In genomic region chr3:154594156-154594555, GRCm38 (mm10) we compare ENCODE assay signal across 16 mouse cellular contexts.
"Had no signal": no experiment of that assay in that cellular context is flagged by ENCODE, and none has a peak within 500 bp of the region (broad histone marks: within the 10 kb centered on the region; RNA-seq: fewer than 3 reads in every experiment).

No protein-coding gene starts in this region.

- H3K27me3 ChIP-seq: limb, embryonic 13.5 days; liver, embryonic 12.5 days; liver, embryonic 15.5 days; lung, embryonic 15.5 days; megakaryocyte, embryonic 14.5 days; midbrain, embryonic 13.5 days had no signal

- H3K4me2 ChIP-seq: limb, embryonic 13.5 days; liver, embryonic 12.5 days; liver, embryonic 15.5 days; lung, embryonic 15.5 days; midbrain, embryonic 13.5 days had no signal

- H3K9ac ChIP-seq: limb, embryonic 13.5 days; liver, embryonic 12.5 days; liver, embryonic 15.5 days; lung, embryonic 15.5 days; midbrain, embryonic 13.5 days had no signal

- ATAC-seq: inflammation-experienced regulatory T-cells, adult 6 months; liver, embryonic 12.5 days; midbrain, embryonic 13.5 days had no signal

- DNase-seq: liver; lung, adult 18-20 months; lung, postnatal 10 days; lung, postnatal 36 days; thymus, adult 18-20 months; thymus, postnatal 36 days had no signal

- H3K9me3 ChIP-seq: limb, embryonic 10.5 days; limb, embryonic 13.5 days; liver, embryonic 12.5 days; liver, embryonic 15.5 days; lung, embryonic 15.5 days; megakaryocyte, embryonic 14.5 days; midbrain, embryonic 10.5 days; midbrain, embryonic 13.5 days had no signal

- H3K27ac ChIP-seq: kidney, postnatal 0 days; limb, embryonic 10.5 days; limb, embryonic 13.5 days; liver, embryonic 12.5 days; liver, embryonic 15.5 days; lung, embryonic 15.5 days; midbrain, embryonic 10.5 days; midbrain, embryonic 13.5 days had no signal

- H3K4me3 ChIP-seq: limb, embryonic 10.5 days; limb, embryonic 13.5 days; liver, embryonic 12.5 days; liver, embryonic 15.5 days; lung, embryonic 15.5 days; megakaryocyte, embryonic 14.5 days; midbrain, embryonic 10.5 days; midbrain, embryonic 13.5 days had no signal
